Mouse (Mus musculus) liver, postnatal 0 days (tissue): ENCODE results near the gene Ces4a. TPM values are rescaled to one million over a fixed set of nuclear protein-coding genes. Genes with fewer than 3 reads are reported as not detected.

Source experiments
- ATAC-seq: fragments of 200-750 bp; cut with Nextera tagmentation; 2 replicates; pipeline ENCODE4 v1.8.0; 2017; ENCODE audit warnings: mild to moderate bottlenecking, moderate library complexity
- DNase-seq: peaks from one replicate; pipeline ENCODE4 v3.0.0-alpha.2; 2016
- H3K27ac ChIP-seq: fragments of 300-500 bp; sonication (generic); 2 replicates; pipeline ENCODE4 v1.5.1; 2014; ENCODE audit warnings: antibody characterized with exemption, moderate library complexity, mild to moderate bottlenecking, low read depth
- H3K27me3 ChIP-seq: fragments of 300-500 bp; sonication (generic); 2 replicates; pipeline ENCODE4 v1.6.1; 2014; ENCODE audit warnings: low read length, control low read depth, mixed read lengths; ENCODE audit not compliant: insufficient read depth
- H3K36me3 ChIP-seq: fragments of 300-500 bp; sonication (generic); replicated peaks from 2 replicates; pipeline ENCODE4 v1.6.1; 2014; ENCODE audit warnings: mild to moderate bottlenecking, control low read depth, low read length, moderate library complexity, mixed read lengths; ENCODE audit not compliant: insufficient read depth
- H3K4me1 ChIP-seq: fragments of 300-500 bp; sonication (generic); 2 replicates; pipeline ENCODE4 v1.6.1; 2014; ENCODE audit warnings: antibody characterized with exemption, mild to moderate bottlenecking, control low read depth; ENCODE audit not compliant: insufficient read depth
- H3K4me2 ChIP-seq: fragments of 300-500 bp; sonication (generic); 2 replicates; pipeline ENCODE4 v1.6.1; 2014; ENCODE audit warnings: low read depth, mild to moderate bottlenecking, low read length, moderate library complexity, mixed read lengths
- H3K4me3 ChIP-seq: fragments of 300-500 bp; sonication (generic); 2 replicates; pipeline ENCODE4 v1.5.1; 2014; ENCODE audit warnings: low read depth, low read length
- H3K9ac ChIP-seq: fragments of 300-500 bp; sonication (generic); replicated peaks from 2 replicates; pipeline ENCODE4 v1.6.1; 2014; ENCODE audit warnings: mild to moderate bottlenecking, moderate library complexity
- H3K9me3 ChIP-seq: fragments of 300-500 bp; sonication (generic); 2 replicates; pipeline ENCODE4 v1.6.1; 2016; ENCODE audit warnings: mild to moderate bottlenecking, control low read depth, low read length, mixed read lengths
- CTCF ChIP-seq: sonication (generic); IDR thresholded peaks from 2 replicates; pipeline ENCODE4 v1.5.1; 2016; ENCODE audit warnings: antibody characterized with exemption, low read depth
- EP300 ChIP-seq: IDR thresholded peaks from 2 replicates; pipeline ENCODE4 v1.6.1; 2016; ENCODE audit warnings: antibody characterized with exemption, low read depth, mild to moderate bottlenecking
- WGBS: fragments of 180-500 bp; shearing (Covaris S2); extraction: QIAGEN DNeasy Blood & Tissue Kit; methylation state at CpG from one replicate; pipeline ENCODE4 v1.1.7; 2014; ENCODE audit not compliant: insufficient replicate concordance; 5-methylcytosine and 5-hydroxymethylcytosine counted together
- polyA plus RNA-seq: library from polyadenylated mRNA; unstranded; fragments of >200 nt; fragmentation: Nextera tagmentation; extraction: Ambion mirVana; gene quantifications from 2 replicates; pipeline ENCODE4 v1.2.1, GENCODE M21; 2015

Ces4a gene
- polyA plus RNA-seq, 1 experiment from 2014 or later = 0.07 TPM

DNA sequence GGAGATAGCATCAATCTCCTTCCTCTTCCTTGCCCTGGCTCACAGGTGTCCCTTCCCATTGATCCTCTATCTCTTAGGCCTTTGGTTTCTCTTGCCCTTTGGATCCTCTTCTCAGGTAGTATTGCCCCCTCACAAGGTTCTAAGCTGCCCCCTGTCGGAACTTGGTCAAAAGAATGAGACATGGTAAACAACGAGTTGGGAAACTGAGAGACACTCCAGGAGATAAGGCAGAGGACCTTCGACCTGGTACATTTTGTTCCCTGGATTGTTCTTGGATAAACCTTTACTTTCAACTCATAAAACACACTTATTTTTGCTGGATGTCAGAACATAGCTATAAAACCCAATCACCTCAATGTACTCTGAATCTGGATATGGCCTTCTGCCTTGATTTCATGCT lies 27.4 kb upstream of the Ces4a start:
- no peaks in the 10 kb centered on the region for H3K4me1 ChIP-seq
- peak; percentile 36 for TF ChIP-seq CTCF
- peak; percentile 57; the same call in 1 of the 2 replicates for TF ChIP-seq EP300
- H3K36me3 ChIP-seq = no peaks in the 10 kb centered on the region
- H3K27ac ChIP-seq = peak overlapping the region; percentile 72
- WGBS = 60% methylated on average over 3 of the region's 3 CpGs
- no peaks in the 10 kb centered on the region; the same call in 1 of the 2 replicates for H3K9me3 ChIP-seq
- H3K4me2 ChIP-seq = no peak overlapping the region
- H3K27me3 ChIP-seq = no peaks in the 10 kb centered on the region
- peak; percentile 75 for ATAC-seq
- no peak overlapping the region for H3K4me3 ChIP-seq
- no peak overlapping the region for H3K9ac ChIP-seq
- peak; percentile 24 for DNase-seq

DNA sequence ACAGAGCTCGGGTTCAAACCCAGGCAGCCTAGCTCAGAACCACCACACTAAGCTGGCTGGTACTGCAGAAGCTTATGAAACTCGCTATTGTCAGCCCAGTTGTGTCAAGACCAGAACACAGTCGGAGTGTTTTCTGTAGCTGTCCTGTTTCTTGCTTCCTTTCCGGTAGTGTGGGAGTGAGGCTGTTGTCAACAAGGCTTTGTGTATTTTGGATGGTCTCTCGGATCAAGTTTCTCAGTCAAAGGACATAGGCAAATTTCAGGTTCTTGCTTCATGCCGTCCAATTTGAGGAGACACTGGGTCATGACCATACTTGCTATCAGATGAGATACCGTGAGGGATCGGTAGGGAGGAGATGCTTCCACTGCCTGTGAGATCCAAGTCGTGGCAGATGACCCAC lies 1.7 kb upstream of the Ces4a start:
- DNase-seq = no peak
- 61% methylated on average over 9 of the region's 9 CpGs for WGBS
- Histone ChIP-seq H3K27ac (peak overlapping the region; percentile 34; the same call in 1 of the 2 replicates), H3K4me3 (no peak overlapping the region), H3K4me1 (no peaks in the 10 kb centered on the region), H3K9me3 (no peaks in the 10 kb centered on the region), H3K27me3 (no peaks in the 10 kb centered on the region), H3K36me3 (no peaks in the 10 kb centered on the region), H3K4me2 (no peak overlapping the region), H3K9ac (no peak overlapping the region)
- ATAC-seq = peak; percentile 71
- TF ChIP-seq EP300 (no peak), CTCF (no peak)

GRCm38 (mm10) chr8:105138423-105138822 lies 6.8 kb downstream of the Ces4a start:
- Histone ChIP-seq H3K27ac (0 out of 2 replicates have a peak overlapping the region, but pooled peaks have one; percentile 44), H3K4me3 (no peak overlapping the region), H3K4me1 (no peaks in the 10 kb centered on the region; the same call in 1 of the 2 replicates), H3K9me3 (no peaks in the 10 kb centered on the region), H3K36me3 (no peaks in the 10 kb centered on the region), H3K27me3 (no peaks in the 10 kb centered on the region), H3K4me2 (no peak overlapping the region), H3K9ac (no peak overlapping the region)
- 14% methylated on average over 4 of the region's 4 CpGs for WGBS
- peak; percentile 60 for TF ChIP-seq EP300
- TF ChIP-seq CTCF = peak; percentile 92
- peak; percentile 98 for ATAC-seq
- peak; percentile 84 for DNase-seq

- no peaks in the 10 kb centered on the region for H3K36me3 ChIP-seq
- no peak overlapping the region for H3K4me3 ChIP-seq
- no peaks in the 10 kb centered on the region; the same call in 1 of the 2 replicates for H3K4me1 ChIP-seq
- no peaks in the 10 kb centered on the region for H3K9me3 ChIP-seq
- H3K27ac ChIP-seq = no peak overlapping the region
- no peaks in the 10 kb centered on the region for H3K27me3 ChIP-seq
- no peak overlapping the region for H3K9ac ChIP-seq
- no peak for ATAC-seq
- peak; percentile 49 for DNase-seq
- WGBS = 34% methylated on average over 19 of the region's 19 CpGs
- no peak for TF ChIP-seq CTCF
- TF ChIP-seq EP300 = no peak
- H3K4me2 ChIP-seq = peak overlapping the region; percentile 26; the same call in 1 of the 2 replicates
These were observed 10.8 kb downstream of the Ces4a start for GRCm38 (mm10) chr8:105142395-105142794.

GRCm38 (mm10) chr8:105151654-105152053 lies 20.1 kb downstream of the Ces4a start:
- H3K27ac ChIP-seq = no peak overlapping the region
- no peak for DNase-seq
- WGBS = 60% methylated on average over 4 of the region's 4 CpGs
- no peak for TF ChIP-seq EP300
- 0 out of 2 replicates have a peak, but pooled peaks have one; percentile 8 for TF ChIP-seq CTCF
- no peak overlapping the region for H3K4me2 ChIP-seq
- no peaks in the 10 kb centered on the region for H3K36me3 ChIP-seq
- no peak for ATAC-seq
- no peak overlapping the region for H3K4me3 ChIP-seq
- no peak overlapping the region for H3K9ac ChIP-seq
- no peaks in the 10 kb centered on the region for H3K27me3 ChIP-seq
- H3K9me3 ChIP-seq = no peaks in the 10 kb centered on the region
- H3K4me1 ChIP-seq = no peaks in the 10 kb centered on the region; the same call in 1 of the 2 replicates

DNA sequence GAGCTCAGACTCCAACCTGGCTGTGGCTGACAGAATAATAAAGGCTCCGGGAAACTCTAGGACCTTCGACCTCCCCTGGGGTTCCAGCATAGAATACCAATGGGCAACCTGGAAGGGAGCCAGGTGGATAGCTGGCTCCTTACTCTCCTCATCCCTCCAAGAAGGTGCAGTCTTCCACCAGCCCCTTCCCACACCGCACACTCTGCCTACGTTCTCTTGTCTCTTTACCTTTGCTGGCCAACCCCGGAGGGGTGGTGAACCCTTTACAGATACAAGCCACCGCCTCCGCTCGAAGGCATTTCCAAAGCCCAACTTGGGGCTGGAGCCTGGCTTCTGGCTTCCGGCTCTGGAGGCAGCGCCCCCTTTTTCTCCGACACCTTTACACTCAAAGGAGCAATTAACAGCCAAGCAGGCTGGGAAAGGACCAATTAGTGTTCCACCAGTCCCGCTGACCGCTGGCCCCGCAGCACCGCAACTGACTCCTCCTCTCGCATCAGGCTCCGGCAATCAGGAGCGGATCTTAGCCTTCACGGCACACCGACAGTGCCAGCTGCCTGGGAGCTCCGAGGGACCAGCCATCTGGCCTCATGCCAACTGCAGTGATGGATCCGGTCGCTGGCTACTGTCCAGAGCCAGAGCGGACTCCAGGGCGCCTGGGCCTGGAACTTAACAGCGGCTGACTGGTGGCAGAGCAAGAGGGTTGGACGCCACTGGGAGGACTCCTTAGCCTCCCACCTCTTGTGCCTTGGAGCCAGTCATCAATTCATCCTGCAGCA lies 21.2 kb downstream of the Ces4a start:
- H3K27me3 ChIP-seq = no peaks in the 10 kb centered on the region
- DNase-seq = peak; percentile 88
- H3K4me2 ChIP-seq = peak overlapping the region; percentile 54
- TF ChIP-seq EP300 (no peak), CTCF (no peak)
- peak overlapping the region; percentile 50 for H3K27ac ChIP-seq
- H3K4me1 ChIP-seq = no peaks in the 10 kb centered on the region; the same call in 1 of the 2 replicates
- no peaks in the 10 kb centered on the region for H3K9me3 ChIP-seq
- no peaks in the 10 kb centered on the region for H3K36me3 ChIP-seq
- H3K9ac ChIP-seq = peak overlapping the region; percentile 36
- ATAC-seq = peak; percentile 93
- WGBS = 12% methylated on average over 27 of the region's 27 CpGs
- peak overlapping the region; percentile 24 for H3K4me3 ChIP-seq
